Mouse (Mus musculus) effector memory CD4-positive, alpha-beta T cell, adult 7 months (primary cell): Measurements from ENCODE around the gene Prl7b1. TPM values are rescaled to one million over a fixed set of nuclear protein-coding genes. Genes with fewer than 3 reads are reported as not detected.

Experiments used
- polyA plus RNA-seq: library from polyadenylated mRNA; unstranded; fragments of 100-300 nt; shearing (Covaris generic); gene quantifications from one replicate; pipeline ENCODE4 v1.2.1, GENCODE M21; 2017

The Prl7b1 gene
- polyA plus RNA-seq, result not detected

GRCm38 (mm10) chr13:27610482-27610881 lies at the start of gene Prl7b1:
Prl7b1 (minus strand) TSS chr13:27610582.

GRCm38 (mm10) chr13:27642393-27642792 lies 32.0 kb upstream of the Prl7b1 start, which contains the start of gene Prl7a1:
Prl7a1 (minus strand) TSS chr13:27642493.

GRCm38 (mm10) chr13:27582071-27582470 lies 28.3 kb downstream of the Prl7b1 start, which contains the start of gene Prl8a1:
Prl8a1 (minus strand) TSS chr13:27582171.

GRCm38 (mm10) chr13:27564506-27564905 lies 45.9 kb downstream of the Prl7b1 start, which contains the start of gene Prl8a9:
Prl8a9 (minus strand) TSS chr13:27564606.

Other genes starting within 250 kb of the Prl7b1 start
- gene Prl2b1, start 219.7 kb downstream of the Prl7b1 start, polyA plus RNA-seq, result not detected
- gene Prl8a6, start 171.9 kb downstream of the Prl7b1 start, polyA plus RNA-seq, result not detected
- not detected for gene Prl8a8, start 97.4 kb downstream of the Prl7b1 start, polyA plus RNA-seq
- not detected for gene Prl8a9, start 46.0 kb downstream of the Prl7b1 start, polyA plus RNA-seq
- gene Prl8a1, start 28.4 kb downstream of the Prl7b1 start, polyA plus RNA-seq, result not detected
- gene Prl7a1, start 31.9 kb upstream of the Prl7b1 start, polyA plus RNA-seq, result not detected
- not detected for gene Prl7a2, start 57.5 kb upstream of the Prl7b1 start, polyA plus RNA-seq
- not detected for gene Prl7d1, start 106.2 kb upstream of the Prl7b1 start, polyA plus RNA-seq
- not detected for gene Prl7c1, start 170.2 kb upstream of the Prl7b1 start, polyA plus RNA-seq
- gene Prl2a1, start 191.1 kb upstream of the Prl7b1 start, polyA plus RNA-seq, result not detected
- not detected for gene Prl2c1, start 238.8 kb upstream of the Prl7b1 start, polyA plus RNA-seq